Mouse (Mus musculus) heart, postnatal 0 days (tissue): Measurements from ENCODE around the gene Scgb2b18. TPM values are rescaled to one million over a fixed set of nuclear protein-coding genes. Genes with fewer than 3 reads are reported as not detected.
"Not testable (repeated sequence)": the region's sequence is repeated elsewhere in the genome, so short reads cannot be mapped to it uniquely, and the experiment has no call there.

Source experiments
- ATAC-seq: fragments of 200-750 bp; cut with Nextera tagmentation; 2 replicates; pipeline ENCODE4 v1.8.0; 2017; ENCODE audit warnings: low read depth, moderate number of reproducible peaks, moderate library complexity; ENCODE audit not compliant: insufficient read depth
- DNase-seq: peaks from one replicate; pipeline ENCODE4 v3.0.0-alpha.2; 2016; ENCODE audit warnings: low spot score
- H3K27ac ChIP-seq: fragments of 300-500 bp; sonication (generic); 2 replicates; pipeline ENCODE4 v1.5.1; 2014; ENCODE audit warnings: low read depth, mild to moderate bottlenecking
- H3K27me3 ChIP-seq: fragments of 300-500 bp; sonication (generic); 2 replicates; pipeline ENCODE4 v1.6.1; 2014; ENCODE audit warnings: low read length, mixed read lengths; ENCODE audit not compliant: control insufficient read depth, insufficient read depth
- H3K36me3 ChIP-seq: fragments of 300-500 bp; sonication (generic); replicated peaks from 2 replicates; pipeline ENCODE4 v1.6.1; 2014; ENCODE audit warnings: low read length, mixed read lengths; ENCODE audit not compliant: control insufficient read depth, insufficient read depth
- H3K4me1 ChIP-seq: fragments of 300-500 bp; sonication (generic); 2 replicates; pipeline ENCODE4 v1.6.1; 2014; ENCODE audit warnings: antibody characterized with exemption; ENCODE audit not compliant: control insufficient read depth, insufficient read depth
- H3K4me2 ChIP-seq: fragments of 300-500 bp; sonication (generic); 2 replicates; pipeline ENCODE4 v1.6.1; 2014; ENCODE audit warnings: low read depth, mild to moderate bottlenecking, low read length, moderate library complexity
- H3K4me3 ChIP-seq: fragments of 300-500 bp; sonication (generic); 2 replicates; pipeline ENCODE4 v1.5.1; 2014; ENCODE audit warnings: low read depth, low read length
- H3K9ac ChIP-seq: fragments of 300-500 bp; sonication (generic); replicated peaks from 2 replicates; pipeline ENCODE4 v1.6.1; 2014; ENCODE audit warnings: low read depth, low read length, mixed read lengths
- H3K9me3 ChIP-seq: fragments of 300-500 bp; sonication (generic); replicated peaks from 2 replicates; pipeline ENCODE4 v1.6.1; 2016; ENCODE audit warnings: low read length; ENCODE audit not compliant: control insufficient read depth
- WGBS: fragments of 180-500 bp; shearing (Covaris S2); extraction: QIAGEN DNeasy Blood & Tissue Kit; methylation state at CpG from one replicate; pipeline ENCODE4 v1.1.7; 2014; 5-methylcytosine and 5-hydroxymethylcytosine counted together
- polyA plus RNA-seq: library from polyadenylated mRNA; unstranded; fragments of >200 nt; fragmentation: Nextera tagmentation; extraction: Ambion mirVana; gene quantifications from 2 replicates; pipeline ENCODE4 v1.2.1, GENCODE M21; 2015
- total RNA-seq: library from RNA; depleted of rRNA; stranded (reverse); fragments of >200 nt; gene quantifications from 2 replicates; pipeline ENCODE4 v1.2.3, GENCODE M21; 2014; ENCODE audit warnings: low replicate concordance; rRNA removed

Gene Scgb2b18
- total RNA-seq: not detected in 2 replicates
- polyA plus RNA-seq: not detected in 2 replicates

- not testable (repeated sequence) for H3K4me1 ChIP-seq, ATAC-seq, H3K9me3 ChIP-seq, H3K4me3 ChIP-seq, H3K4me2 ChIP-seq, H3K27ac ChIP-seq, H3K36me3 ChIP-seq, DNase-seq, H3K27me3 ChIP-seq, H3K9ac ChIP-seq
- WGBS: 75% methylated on average over 1 of the region's 2 CpGs
These were observed at the start of gene Scgb2b18 for GRCm38 (mm10) chr7:33173764-33174163. TSS of gene Scgb2b18 (minus strand) at chr7:33173864.

GRCm38 (mm10) chr7:33185268-33185667 is 11.6 kb upstream of the Scgb2b18 start, which contains the start of gene Scgb1b18:
TSS of gene Scgb1b18 (plus strand) at chr7:33185568.
- not testable (repeated sequence) for ATAC-seq, H3K27ac ChIP-seq, DNase-seq, H3K36me3 ChIP-seq, H3K4me2 ChIP-seq, H3K4me1 ChIP-seq, H3K9me3 ChIP-seq, H3K4me3 ChIP-seq, H3K9ac ChIP-seq, H3K27me3 ChIP-seq
- WGBS: no CpG with 5 or more reads among the region's 2 CpGs

Other genes starting within 250 kb of the Scgb2b18 start
- gene Scgb2b17, start 117.3 kb downstream of the Scgb2b18 start, total RNA-seq: not detected in 2 replicates
- not detected in 2 replicates for gene Scgb2b17, start 117.3 kb downstream of the Scgb2b18 start, polyA plus RNA-seq
- gene Scgb1b17, start 110.4 kb downstream of the Scgb2b18 start, total RNA-seq: not detected in 2 replicates
- not detected in 2 replicates for gene Scgb1b17, start 110.4 kb downstream of the Scgb2b18 start, polyA plus RNA-seq
- gene Scgb1b18, start 11.7 kb upstream of the Scgb2b18 start, total RNA-seq: not detected in 2 replicates
- gene Scgb1b18, start 11.7 kb upstream of the Scgb2b18 start, polyA plus RNA-seq: not detected in 2 replicates
- gene Scgb2b19, start 106.5 kb upstream of the Scgb2b18 start, total RNA-seq: not detected in 2 replicates
- not detected in 2 replicates for gene Scgb2b19, start 106.5 kb upstream of the Scgb2b18 start, polyA plus RNA-seq
- not detected in 2 replicates for gene Scgb1b19, start 113.4 kb upstream of the Scgb2b18 start, total RNA-seq
- not detected in 2 replicates for gene Scgb1b19, start 113.4 kb upstream of the Scgb2b18 start, polyA plus RNA-seq
- gene Scgb2b20, start 192.5 kb upstream of the Scgb2b18 start, total RNA-seq: not detected in 2 replicates
- gene Scgb2b20, start 192.5 kb upstream of the Scgb2b18 start, polyA plus RNA-seq: not detected in 2 replicates
- not detected in 2 replicates for gene Scgb1b20, start 199.4 kb upstream of the Scgb2b18 start, total RNA-seq
- gene Scgb1b20, start 199.4 kb upstream of the Scgb2b18 start, polyA plus RNA-seq: not detected in 2 replicates